Mouse (Mus musculus): Measurements from ENCODE around the gene Pgm1. TPM values are rescaled to one million over a fixed set of nuclear protein-coding genes. Genes with fewer than 3 reads are reported as not detected.

Pgm1 gene
- polyA plus RNA-seq, 1 experiment from 2014 or later = 49.7 TPM

DNA sequence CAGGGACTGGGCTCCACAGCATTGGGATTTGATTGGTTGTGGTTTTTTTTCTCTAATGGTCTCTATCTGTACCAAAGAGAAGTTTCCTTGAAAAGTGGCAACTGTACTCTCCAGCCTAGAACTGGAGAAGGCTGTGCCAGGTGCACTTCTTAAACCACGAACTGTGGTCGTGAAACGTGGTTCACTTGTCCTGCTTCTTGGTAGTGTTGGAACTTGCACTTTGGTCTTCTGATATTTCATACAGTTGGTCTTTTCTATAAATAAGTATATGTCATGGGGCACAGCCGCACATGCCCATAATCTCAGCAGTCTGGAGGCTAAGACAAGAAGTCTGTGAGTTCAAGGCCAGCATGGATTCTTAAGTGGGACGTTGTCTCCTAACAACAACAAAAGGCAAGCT is 7.1 kb downstream of the Pgm1 start:
- 86% methylated on average over 5 of the region's 5 CpGs for WGBS
- H3K4me3 ChIP-seq (replicated peaks) = no peak overlapping the region

DNA sequence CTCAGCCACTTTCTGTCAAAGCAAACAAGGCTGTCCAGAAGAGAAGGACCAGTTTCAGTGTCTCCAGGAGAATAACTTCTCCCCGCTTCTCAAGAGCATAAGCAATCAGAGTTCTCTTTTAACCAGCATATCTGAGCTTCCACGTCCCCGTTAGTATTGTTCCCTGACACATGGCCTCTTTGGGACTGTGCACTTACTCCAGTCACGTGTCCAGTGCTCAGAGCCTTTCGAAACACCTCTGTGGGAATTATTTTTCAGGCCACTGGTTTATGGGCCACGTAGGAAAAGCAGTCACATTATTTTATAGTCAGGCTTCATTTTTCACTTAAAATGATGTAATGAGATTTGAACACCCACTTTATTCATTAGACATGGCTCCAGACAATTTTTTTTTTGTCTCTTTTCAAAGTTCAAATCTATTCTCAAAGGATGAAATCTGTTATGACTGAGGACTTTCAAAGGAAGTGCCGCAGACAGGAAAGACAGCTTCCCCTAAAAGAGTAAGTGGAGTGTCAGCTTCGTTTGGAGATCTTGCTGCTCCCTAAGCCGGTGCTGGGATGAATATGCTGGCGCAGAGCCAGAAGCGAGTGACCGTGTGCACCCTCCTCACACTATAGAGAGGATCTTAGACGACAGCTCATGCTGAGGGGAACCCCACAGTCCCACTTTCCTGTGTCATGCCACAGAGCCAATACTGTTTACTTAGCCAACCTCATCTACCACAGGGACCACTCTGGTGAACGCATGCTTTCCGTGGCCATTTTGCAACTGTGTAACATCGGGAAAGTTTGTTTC is 10.7 kb downstream of the Pgm1 start:
- no peak overlapping the region for H3K27ac ChIP-seq (replicated peaks)
- no peak for ATAC-seq (ENCODE audit: insufficient number of reproducible peaks, low FRiP score, low TSS enrichment, low read depth)
- no peak overlapping the region for H3K4me3 ChIP-seq (replicated peaks)
- no peaks in the 10 kb centered on the region for H3K27me3 ChIP-seq
- H3K9me3 ChIP-seq (replicated peaks) = no peaks in the 10 kb centered on the region
- H3K9ac ChIP-seq = no peak overlapping the region
- H3K4me2 ChIP-seq (replicated peaks) = no peak overlapping the region
- H3K4me1 ChIP-seq = no peaks in the 10 kb centered on the region
- WGBS = 57% methylated on average over 16 of the region's 16 CpGs
- no peaks in the 10 kb centered on the region for H3K36me3 ChIP-seq

More for the DNA sequence above, 7.1 kb downstream of the Pgm1 start:
- Histone ChIP-seq H3K9ac (no peak overlapping the region), H3K4me2 (replicated peaks) (no peak overlapping the region), H3K27me3 (no peaks in the 10 kb centered on the region), H3K27ac (replicated peaks) (no peak overlapping the region), H3K4me1 (peaks cover 3% of the 10 kb centered on the region), H3K9me3 (replicated peaks) (no peaks in the 10 kb centered on the region), H3K36me3 (no peaks in the 10 kb centered on the region)
- ATAC-seq (ENCODE audit: insufficient number of reproducible peaks, low FRiP score, low TSS enrichment, low read depth) = no peak

GRCm38 (mm10) chr4:99941655-99942414 is 12.6 kb downstream of the Pgm1 start:
- Histone ChIP-seq H3K27ac (replicated peaks) (no peak overlapping the region), H3K36me3 (no peaks in the 10 kb centered on the region), H3K4me2 (replicated peaks) (no peak overlapping the region), H3K27me3 (no peaks in the 10 kb centered on the region), H3K4me1 (no peaks in the 10 kb centered on the region), H3K4me3 (replicated peaks) (no peak overlapping the region), H3K9ac (no peak overlapping the region), H3K9me3 (replicated peaks) (no peaks in the 10 kb centered on the region)
- no peak for ATAC-seq (ENCODE audit: insufficient number of reproducible peaks, low FRiP score, low TSS enrichment, low read depth)
- WGBS = 78% methylated on average over 10 of the region's 10 CpGs

DNA sequence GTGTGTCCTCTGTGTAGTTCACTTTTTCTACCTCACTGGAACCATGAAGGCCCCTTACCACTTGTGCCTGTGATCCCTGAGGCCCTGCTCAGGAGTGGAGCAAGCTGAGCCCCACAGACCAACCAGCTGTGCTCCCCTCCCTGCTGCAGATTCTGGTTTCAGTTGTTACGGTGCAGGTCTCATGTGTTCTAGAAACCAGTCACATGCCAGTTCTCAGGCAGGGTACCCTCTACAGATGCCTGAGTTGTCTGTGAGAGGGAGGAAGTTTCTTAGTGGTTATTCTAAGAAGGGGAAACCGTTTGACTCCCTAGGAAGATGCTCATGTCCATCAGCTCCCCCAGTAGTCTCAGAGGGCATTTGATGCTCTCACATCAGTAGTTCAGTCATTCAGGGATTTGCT is 15.4 kb downstream of the Pgm1 start:
- Histone ChIP-seq H3K36me3 (no peaks in the 10 kb centered on the region), H3K27me3 (no peaks in the 10 kb centered on the region), H3K9me3 (replicated peaks) (no peaks in the 10 kb centered on the region), H3K4me3 (replicated peaks) (no peak overlapping the region), H3K9ac (no peak overlapping the region), H3K4me2 (replicated peaks) (no peak overlapping the region), H3K4me1 (no peaks in the 10 kb centered on the region), H3K27ac (replicated peaks) (no peak overlapping the region)
- ATAC-seq (ENCODE audit: insufficient number of reproducible peaks, low FRiP score, low TSS enrichment, low read depth) = no peak
- WGBS = 59% methylated on average over 2 of the region's 2 CpGs

DNA sequence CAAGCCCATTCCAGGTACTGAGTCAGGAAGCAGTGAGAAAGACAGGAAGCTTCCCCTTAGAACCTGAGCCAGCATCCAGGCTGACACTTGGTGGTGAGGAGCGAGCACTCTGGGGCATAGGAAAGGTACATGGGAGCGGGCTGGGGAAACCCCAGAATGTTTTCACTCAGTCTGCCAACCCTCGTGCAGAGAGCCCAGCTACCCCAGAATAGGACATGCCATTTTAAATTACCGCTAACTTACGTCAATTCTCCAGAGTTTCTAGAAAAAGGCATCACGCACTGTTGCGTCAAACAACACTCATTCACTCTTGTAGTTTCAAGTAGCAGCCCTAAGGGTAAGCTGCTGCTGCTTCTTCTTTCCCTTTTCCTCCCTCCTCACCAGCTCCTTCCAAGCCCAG is 15.8 kb downstream of the Pgm1 start:
- Histone ChIP-seq H3K4me3 (replicated peaks) (no peak overlapping the region), H3K4me2 (replicated peaks) (no peak overlapping the region), H3K9ac (no peak overlapping the region), H3K27ac (replicated peaks) (no peak overlapping the region), H3K36me3 (no peaks in the 10 kb centered on the region), H3K9me3 (replicated peaks) (no peaks in the 10 kb centered on the region), H3K4me1 (no peaks in the 10 kb centered on the region), H3K27me3 (no peaks in the 10 kb centered on the region)
- no peak for ATAC-seq (ENCODE audit: insufficient number of reproducible peaks, low FRiP score, low TSS enrichment, low read depth)
- 69% methylated on average over 7 of the region's 7 CpGs for WGBS

- Histone ChIP-seq H3K9ac (no peak overlapping the region), H3K4me3 (replicated peaks) (no peak overlapping the region), H3K27me3 (no peaks in the 10 kb centered on the region), H3K4me1 (no peaks in the 10 kb centered on the region), H3K27ac (replicated peaks) (no peak overlapping the region), H3K36me3 (no peaks in the 10 kb centered on the region), H3K4me2 (replicated peaks) (no peak overlapping the region), H3K9me3 (replicated peaks) (no peaks in the 10 kb centered on the region)
- WGBS = 77% methylated on average over 2 of the region's 2 CpGs
- ATAC-seq (ENCODE audit: insufficient number of reproducible peaks, low FRiP score, low TSS enrichment, low read depth) = no peak
Measured at GRCm38 (mm10) chr4:99946516-99946915, 17.3 kb downstream of the Pgm1 start.

DNA sequence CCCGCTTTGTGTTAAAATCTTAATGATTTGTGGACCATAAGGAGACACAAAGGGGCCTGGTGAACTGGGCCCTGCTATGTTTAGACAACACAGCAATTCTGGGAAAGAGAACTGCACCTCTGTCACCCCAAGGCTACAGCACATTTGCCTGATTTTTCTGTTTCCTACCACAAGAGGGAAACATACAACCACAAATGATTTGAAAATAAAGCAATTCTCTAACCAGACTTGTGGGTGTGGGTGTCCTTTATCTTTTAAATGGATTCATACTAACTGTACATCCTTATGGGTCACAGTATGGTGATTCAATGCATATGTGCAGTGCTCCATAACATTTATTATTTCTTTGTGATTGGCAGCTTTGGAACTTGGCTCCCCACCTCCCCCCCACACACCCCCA is 18.0 kb downstream of the Pgm1 start:
- no peak overlapping the region for H3K27ac ChIP-seq (replicated peaks)

GRCm38 (mm10) chr4:99947896-99948295 is 18.7 kb downstream of the Pgm1 start:
- 96% methylated on average over 1 of the region's 1 CpGs for WGBS
- Histone ChIP-seq H3K4me1 (no peaks in the 10 kb centered on the region), H3K4me2 (replicated peaks) (no peak overlapping the region), H3K9me3 (replicated peaks) (no peaks in the 10 kb centered on the region), H3K4me3 (replicated peaks) (no peak overlapping the region), H3K27ac (replicated peaks) (no peak overlapping the region), H3K9ac (no peak overlapping the region), H3K36me3 (no peaks in the 10 kb centered on the region), H3K27me3 (no peaks in the 10 kb centered on the region)
- ATAC-seq (ENCODE audit: insufficient number of reproducible peaks, low FRiP score, low TSS enrichment, low read depth) = no peak

More for the DNA sequence above, 18.0 kb downstream of the Pgm1 start:
- no peak overlapping the region for H3K4me3 ChIP-seq (replicated peaks)
- 86% methylated on average over 1 of the region's 1 CpGs for whole genome bisulfite sequencing
- ATAC-seq (ENCODE audit: insufficient number of reproducible peaks, low FRiP score, low TSS enrichment, low read depth) = no peak
- no peaks in the 10 kb centered on the region for H3K36me3 ChIP-seq
- H3K4me1 ChIP-seq = no peaks in the 10 kb centered on the region
- no peak overlapping the region for H3K9ac ChIP-seq
- no peaks in the 10 kb centered on the region for H3K27me3 ChIP-seq
- no peak overlapping the region for H3K4me2 ChIP-seq (replicated peaks)
- H3K9me3 ChIP-seq (replicated peaks) = no peaks in the 10 kb centered on the region

DNA sequence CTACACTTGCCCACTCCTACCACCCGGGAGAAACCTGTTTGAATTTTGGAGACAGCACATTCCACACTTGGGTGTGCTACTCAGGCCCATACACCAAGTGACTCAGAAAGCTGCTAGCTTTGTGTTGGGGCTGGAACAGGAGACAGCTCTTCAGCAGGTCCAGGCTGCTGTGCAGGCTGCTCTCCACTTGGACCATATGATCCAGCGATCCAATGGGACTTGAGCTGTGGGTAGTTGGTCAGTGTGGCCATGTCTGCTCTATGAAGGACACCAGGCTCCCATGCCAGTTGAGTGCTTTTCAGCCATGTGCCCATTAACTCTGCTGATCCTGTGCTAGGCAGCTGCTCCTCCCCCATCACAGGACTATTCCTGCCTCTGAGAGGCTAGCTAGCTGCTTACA is 24.7 kb downstream of the Pgm1 start:
- H3K9me3 ChIP-seq (replicated peaks) = no peaks in the 10 kb centered on the region
- H3K36me3 ChIP-seq = no peaks in the 10 kb centered on the region
- 89% methylated on average over 2 of the region's 2 CpGs for WGBS
- no peak overlapping the region for H3K4me2 ChIP-seq (replicated peaks)
- H3K27ac ChIP-seq (replicated peaks) = no peak overlapping the region
- no peaks in the 10 kb centered on the region for H3K4me1 ChIP-seq
- no peak overlapping the region for H3K9ac ChIP-seq
- no peak for ATAC-seq (ENCODE audit: insufficient number of reproducible peaks, low FRiP score, low TSS enrichment, low read depth)
- H3K27me3 ChIP-seq = no peaks in the 10 kb centered on the region
- no peak overlapping the region for H3K4me3 ChIP-seq (replicated peaks)

GRCm38 (mm10) chr4:99955396-99955795 is 26.2 kb downstream of the Pgm1 start:
- no peak overlapping the region for H3K9ac ChIP-seq
- no peaks in the 10 kb centered on the region for H3K4me1 ChIP-seq
- no peaks in the 10 kb centered on the region for H3K9me3 ChIP-seq (replicated peaks)
- no peak overlapping the region for H3K4me2 ChIP-seq (replicated peaks)
- no peaks in the 10 kb centered on the region for H3K27me3 ChIP-seq
- no peak overlapping the region for H3K27ac ChIP-seq (replicated peaks)
- no peak for ATAC-seq (ENCODE audit: insufficient number of reproducible peaks, low FRiP score, low TSS enrichment, low read depth)
- no peak overlapping the region for H3K4me3 ChIP-seq (replicated peaks)
- WGBS = 75% methylated on average over 10 of the region's 10 CpGs
- no peaks in the 10 kb centered on the region for H3K36me3 ChIP-seq

- Histone ChIP-seq H3K4me2 (replicated peaks) (no peak overlapping the region), H3K9ac (no peak overlapping the region), H3K36me3 (no peaks in the 10 kb centered on the region), H3K4me1 (no peaks in the 10 kb centered on the region), H3K27ac (replicated peaks) (no peak overlapping the region), H3K4me3 (replicated peaks) (no peak overlapping the region), H3K27me3 (no peaks in the 10 kb centered on the region), H3K9me3 (replicated peaks) (no peaks in the 10 kb centered on the region)
- ATAC-seq (ENCODE audit: insufficient number of reproducible peaks, low FRiP score, low TSS enrichment, low read depth) = no peak
- WGBS = 88% methylated on average over 4 of the region's 4 CpGs
Measured at GRCm38 (mm10) chr4:99957186-99957585, 28.0 kb downstream of the Pgm1 start.
